Mouse (Mus musculus): ENCODE results near the gene Zfp692.

DNA sequence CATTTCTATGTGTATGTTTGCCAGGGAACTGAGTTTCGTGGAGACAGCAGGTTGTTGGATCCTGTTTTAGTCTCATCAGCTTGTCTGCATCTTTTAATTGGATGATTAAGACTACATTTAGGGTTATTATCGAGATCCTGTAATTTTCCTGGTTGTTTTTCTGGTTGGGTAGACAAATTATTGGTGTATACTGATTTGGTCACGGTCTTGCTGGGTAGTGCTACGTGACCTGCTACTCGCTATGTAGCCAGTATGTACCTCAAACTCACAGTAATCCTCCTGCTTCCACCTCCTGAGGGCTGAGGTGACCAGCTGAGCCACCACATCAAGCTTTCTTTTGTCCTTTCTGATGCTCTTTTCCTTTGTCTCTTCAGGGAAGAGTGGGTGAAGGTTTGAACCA lies 49.1 kb upstream of the Zfp692 start:
- no peak for TF ChIP-seq POLR2A (IDR thresholded peaks at IDR 0.05; ENCODE audit: insufficient read depth, low read length)
- no peak for TF ChIP-seq CTCF (IDR thresholded peaks at IDR 0.05; ENCODE audit: low read depth, low read length)
- no peak for TF ChIP-seq EP300 (IDR thresholded peaks at IDR 0.05; ENCODE audit: insufficient read depth, low read depth, low read length)

Measured in ES-Bruce4 (cell line).